Mouse (Mus musculus) hindbrain, embryonic 10.5 days (tissue): ENCODE results near the gene Umad1. TPM values are rescaled to one million over a fixed set of nuclear protein-coding genes. Genes with fewer than 3 reads are reported as not detected.

Experiments
- DNase-seq: peaks from one replicate; pipeline ENCODE4 v3.0.0-alpha.2; 2017; ENCODE audit warnings: low spot score
- H3K27ac ChIP-seq: fragments of 300-500 bp; sonication (generic); 2 replicates; pipeline ENCODE4 v1.5.1; 2016; ENCODE audit warnings: mild to moderate bottlenecking, moderate library complexity
- H3K27me3 ChIP-seq: fragments of 300-500 bp; sonication (generic); 2 replicates; pipeline ENCODE4 v1.6.1; 2016; ENCODE audit warnings: mild to moderate bottlenecking; ENCODE audit not compliant: poor library complexity, insufficient read depth, severe bottlenecking
- H3K36me3 ChIP-seq: fragments of 300-500 bp; sonication (generic); 2 replicates; pipeline ENCODE4 v1.6.1; 2016; ENCODE audit warnings: mild to moderate bottlenecking, moderate library complexity
- H3K4me1 ChIP-seq: fragments of 300-500 bp; sonication (generic); replicated peaks from 2 replicates; pipeline ENCODE4 v1.6.1; 2016; ENCODE audit warnings: mild to moderate bottlenecking
- H3K4me3 ChIP-seq: fragments of 300-500 bp; sonication (generic); 2 replicates; pipeline ENCODE4 v1.5.1; 2016; ENCODE audit warnings: mild to moderate bottlenecking, moderate library complexity
- H3K9me3 ChIP-seq: fragments of 300-500 bp; sonication (generic); 2 replicates; pipeline ENCODE4 v1.6.1; 2016; ENCODE audit warnings: mild to moderate bottlenecking, moderate library complexity
- WGBS: fragments of 180-500 bp; shearing (Covaris S2); methylation state at CpG from one replicate; pipeline ENCODE4 v1.1.7; 2016; 5-methylcytosine and 5-hydroxymethylcytosine counted together
- polyA plus RNA-seq: library from polyadenylated mRNA; unstranded; fragments of >200 nt; fragmentation: Nextera tagmentation; extraction: Ambion mirVana; gene quantifications from 2 replicates; pipeline ENCODE4 v1.2.1, GENCODE M21; 2016

The Umad1 gene
- polyA plus RNA-seq, 1 experiment from 2014 or later: 22.7 TPM

DNA sequence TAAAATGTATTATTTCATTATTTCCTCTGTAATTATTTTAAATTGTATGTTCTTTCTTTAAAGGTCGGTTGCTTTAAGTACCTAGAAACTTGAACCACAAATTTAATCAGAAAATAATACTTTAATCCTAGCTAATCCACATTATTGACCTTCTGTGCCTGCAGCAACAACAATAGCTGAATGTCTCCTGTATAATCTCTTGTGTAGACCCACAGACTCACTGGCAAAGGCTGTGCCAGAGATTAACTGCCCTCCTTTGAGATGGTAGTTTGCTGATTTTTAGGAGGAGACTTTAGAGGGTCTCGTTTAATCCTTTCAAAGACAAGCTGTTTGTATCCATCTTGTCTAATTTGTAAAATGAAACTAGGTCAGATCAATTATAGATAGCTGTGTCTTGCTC, 99.7 kb downstream of the Umad1 start:
- H3K9me3 ChIP-seq: no peaks in the 10 kb centered on the region
- no peaks in the 10 kb centered on the region for H3K27me3 ChIP-seq
- no peak overlapping the region for H3K27ac ChIP-seq
- no peak overlapping the region for H3K4me3 ChIP-seq
- DNase-seq: no peak
- 82% methylated on average over 2 of the region's 2 CpGs for WGBS
- H3K36me3 ChIP-seq: no peaks in the 10 kb centered on the region
- no peaks in the 10 kb centered on the region for H3K4me1 ChIP-seq

DNA sequence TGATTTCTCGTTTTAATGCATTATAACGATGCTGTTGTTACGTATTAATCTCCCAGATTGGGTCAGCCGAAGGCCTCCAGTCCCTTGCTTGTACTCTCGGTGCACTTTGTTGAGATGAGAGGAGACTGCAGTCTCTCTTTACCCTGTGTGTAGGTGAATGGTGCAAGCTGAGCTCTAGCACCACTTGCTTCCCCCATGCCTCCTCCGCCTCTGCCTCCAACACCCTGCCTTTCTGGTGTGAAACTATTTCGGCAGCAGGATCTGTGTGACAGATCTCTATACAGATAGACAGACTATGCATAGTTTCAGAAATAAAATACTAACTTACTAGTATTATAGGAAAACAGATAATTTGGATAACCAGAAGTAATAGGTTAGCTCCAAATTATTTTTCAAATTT, 101.7 kb downstream of the Umad1 start:
- Histone ChIP-seq H3K4me1 (peaks cover 4% of the 10 kb centered on the region; the same call in 1 of the 2 replicates), H3K27ac (no peak overlapping the region), H3K36me3 (0 out of 2 replicates have a peak, but pooled peaks cover 5% of the 10 kb centered on the region), H3K4me3 (no peak overlapping the region), H3K9me3 (no peaks in the 10 kb centered on the region), H3K27me3 (no peaks in the 10 kb centered on the region)
- 92% methylated on average over 7 of the region's 7 CpGs for WGBS
- no peak for DNase-seq

DNA sequence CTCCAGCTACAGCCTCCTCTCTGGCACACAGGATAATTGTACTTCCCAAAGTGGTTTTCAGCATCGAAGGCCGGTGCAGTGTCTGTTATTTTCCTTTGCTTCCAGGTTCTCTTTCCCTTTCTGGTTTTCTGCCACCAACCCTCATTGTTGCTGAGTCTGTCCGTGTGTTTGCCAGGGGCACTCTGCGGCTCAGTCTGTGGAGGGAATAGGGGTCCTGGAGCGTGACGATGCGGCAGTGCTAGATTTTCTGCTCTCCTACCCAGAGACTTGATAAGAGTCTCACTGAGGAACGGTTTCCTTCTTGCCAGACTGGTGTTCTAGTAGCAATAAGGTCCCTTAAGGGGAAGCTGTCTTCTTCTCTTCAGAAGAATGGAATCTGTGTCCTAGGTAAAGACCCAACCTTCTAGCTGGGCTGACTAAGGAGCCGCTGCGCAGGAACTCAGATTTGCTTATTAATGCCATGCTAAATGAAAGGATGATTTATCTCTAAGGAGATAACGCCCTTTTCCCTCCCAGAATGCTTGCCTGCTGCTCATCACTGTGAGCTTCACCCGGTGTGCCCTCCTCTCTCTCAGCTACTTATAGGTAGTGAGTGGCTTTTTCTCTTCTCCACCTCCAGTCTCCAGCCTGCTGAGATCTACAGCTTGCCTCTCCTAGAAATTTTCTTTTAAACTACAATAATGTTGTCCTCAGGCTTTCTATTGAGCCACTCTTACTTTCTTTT, 105.1 kb downstream of the Umad1 start:
- 69% methylated on average over 12 of the region's 12 CpGs for WGBS
- no peaks in the 10 kb centered on the region for H3K27me3 ChIP-seq
- H3K36me3 ChIP-seq: 0 out of 2 replicates have a peak, but pooled peaks cover 5% of the 10 kb centered on the region
- peaks cover 4% of the 10 kb centered on the region; the same call in 1 of the 2 replicates for H3K4me1 ChIP-seq
- H3K27ac ChIP-seq: no peak overlapping the region
- no peaks in the 10 kb centered on the region for H3K9me3 ChIP-seq
- DNase-seq: no peak
- no peak overlapping the region for H3K4me3 ChIP-seq

DNA sequence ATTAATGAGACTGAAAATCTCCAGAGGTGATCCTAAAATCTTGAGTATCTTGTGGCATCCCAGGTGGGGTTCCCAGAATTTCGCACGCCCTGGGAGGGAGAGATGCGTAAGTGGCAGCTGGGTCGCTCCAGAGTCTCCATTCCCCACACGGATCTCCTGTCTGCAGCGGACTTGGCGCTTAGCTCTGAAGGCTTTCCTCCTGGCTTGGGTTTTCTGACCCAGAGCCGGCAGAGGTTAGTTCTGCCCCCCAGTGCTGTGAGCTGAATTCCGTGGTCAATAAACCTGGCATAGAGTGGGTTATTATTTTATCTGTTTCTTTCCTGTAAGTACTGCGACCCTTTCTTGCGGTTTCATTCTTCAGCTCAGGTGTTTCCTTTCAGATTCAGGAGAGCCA, 105.7 kb downstream of the Umad1 start:
- H3K36me3 ChIP-seq: 0 out of 2 replicates have a peak, but pooled peaks cover 5% of the 10 kb centered on the region
- no peaks in the 10 kb centered on the region for H3K27me3 ChIP-seq
- WGBS: 89% methylated on average over 11 of the region's 11 CpGs
- DNase-seq: no peak
- H3K9me3 ChIP-seq: no peaks in the 10 kb centered on the region
- no peak overlapping the region for H3K27ac ChIP-seq
- H3K4me1 ChIP-seq: peaks cover 4% of the 10 kb centered on the region; the same call in 1 of the 2 replicates
- no peak overlapping the region for H3K4me3 ChIP-seq

DNA sequence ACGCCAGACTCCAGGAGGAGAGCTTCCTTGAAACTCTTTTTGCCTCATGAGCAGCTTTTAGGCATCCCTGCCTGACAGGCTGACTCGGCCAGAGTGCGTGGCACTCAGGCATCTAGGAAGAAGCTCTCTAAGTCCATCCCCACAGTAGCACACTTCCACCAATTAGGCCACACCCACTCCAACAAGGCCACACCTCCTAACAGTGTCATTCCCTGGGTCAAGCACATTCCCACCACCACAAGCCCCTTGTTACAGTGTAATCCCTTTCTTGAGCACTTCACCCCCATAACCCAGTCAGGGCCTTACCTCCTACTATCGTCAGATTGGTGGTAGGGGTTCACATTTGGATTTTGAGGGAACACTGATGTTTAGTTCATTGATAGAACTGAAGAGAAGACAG, 108.6 kb downstream of the Umad1 start:
- no peaks in the 10 kb centered on the region for H3K27me3 ChIP-seq
- WGBS: 88% methylated on average over 4 of the region's 4 CpGs

DNA sequence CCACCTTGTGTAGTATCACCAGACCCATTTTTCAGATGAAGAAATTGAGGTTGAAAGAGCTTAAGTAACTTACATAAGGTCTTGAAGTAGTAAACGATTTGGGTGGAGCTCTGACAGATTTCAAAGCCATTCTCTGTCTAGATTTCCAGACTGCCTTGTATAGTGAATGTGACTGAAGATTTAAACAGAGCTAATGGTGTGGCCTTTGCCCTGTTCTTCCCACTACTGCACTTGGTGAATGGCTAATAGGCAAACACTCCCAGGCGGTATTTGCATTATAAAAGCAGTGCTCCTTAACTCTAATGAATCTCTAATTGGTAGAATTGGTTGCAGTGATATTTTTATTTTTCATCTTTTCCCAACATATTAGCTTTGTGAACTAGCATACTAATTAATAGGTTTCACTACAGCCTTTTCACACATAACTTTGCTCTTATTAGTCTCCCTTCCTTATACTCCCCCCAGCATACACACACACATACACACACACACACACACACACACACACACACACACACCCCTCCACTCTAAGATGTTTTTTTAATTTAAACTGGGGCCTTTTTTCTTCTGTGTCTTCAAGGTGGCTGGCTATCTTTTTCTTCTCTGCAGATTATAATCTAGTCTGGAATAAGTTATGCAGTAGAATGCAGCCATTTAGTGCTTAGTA, 109.2 kb downstream of the Umad1 start:
- H3K27me3 ChIP-seq: no peaks in the 10 kb centered on the region
- WGBS: 72% methylated on average over 2 of the region's 2 CpGs
- H3K4me3 ChIP-seq: no peak overlapping the region
- H3K36me3 ChIP-seq: 0 out of 2 replicates have a peak, but pooled peaks cover 5% of the 10 kb centered on the region
- no peak overlapping the region for H3K27ac ChIP-seq
- H3K4me1 ChIP-seq: peaks cover 4% of the 10 kb centered on the region; the same call in 1 of the 2 replicates
- no peaks in the 10 kb centered on the region for H3K9me3 ChIP-seq
- DNase-seq: no peak

More for the DNA sequence above, 108.6 kb downstream of the Umad1 start:
- no peak for DNase-seq
- Histone ChIP-seq H3K9me3 (no peaks in the 10 kb centered on the region), H3K36me3 (0 out of 2 replicates have a peak, but pooled peaks cover 5% of the 10 kb centered on the region), H3K4me3 (no peak overlapping the region), H3K4me1 (peaks cover 4% of the 10 kb centered on the region; the same call in 1 of the 2 replicates), H3K27ac (no peak overlapping the region)

DNA sequence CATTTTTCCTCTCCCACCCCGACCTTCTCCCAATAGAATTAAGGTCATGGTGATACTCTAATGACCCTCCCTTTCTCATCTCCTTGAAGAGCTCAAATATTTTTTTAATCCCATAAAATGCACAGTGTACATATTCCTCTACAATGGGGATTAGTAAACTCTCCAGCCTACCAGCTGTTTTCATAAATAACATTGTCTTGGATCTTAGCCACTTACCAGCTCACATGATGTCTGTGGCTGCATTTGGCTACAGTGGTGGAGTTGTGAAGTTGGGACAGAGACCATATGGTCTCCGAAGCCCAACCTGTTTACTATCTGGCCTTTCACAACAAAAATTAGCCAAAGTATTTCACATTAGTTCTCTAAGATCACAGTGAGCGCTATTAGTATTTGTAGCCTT, 111.5 kb downstream of the Umad1 start:
- Histone ChIP-seq H3K36me3 (0 out of 2 replicates have a peak, but pooled peaks cover under 1% of the 10 kb centered on the region), H3K27me3 (no peaks in the 10 kb centered on the region), H3K27ac (no peak overlapping the region), H3K4me3 (no peak overlapping the region), H3K4me1 (no peaks in the 10 kb centered on the region), H3K9me3 (no peaks in the 10 kb centered on the region)
- WGBS: 90% methylated on average over 3 of the region's 3 CpGs
- no peak for DNase-seq

DNA sequence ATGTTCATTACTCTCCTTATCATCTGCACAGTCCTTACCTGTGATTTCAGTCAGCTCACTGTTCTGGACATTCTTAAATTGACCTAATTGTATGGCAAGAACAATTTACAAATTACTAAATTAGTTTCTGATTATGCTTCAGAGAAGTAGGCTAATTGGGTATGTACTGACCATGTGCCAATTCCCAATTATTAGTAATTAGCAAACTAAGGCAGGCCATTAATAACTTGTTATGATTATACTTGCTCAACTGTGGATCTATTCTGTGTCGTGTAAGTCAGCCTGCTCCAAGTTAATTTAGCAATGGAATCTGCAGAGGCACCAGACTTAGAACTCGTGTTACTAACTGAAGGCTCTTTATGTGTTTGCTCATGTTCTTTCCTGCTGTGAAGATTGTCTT, 114.0 kb downstream of the Umad1 start:
- H3K27me3 ChIP-seq: no peaks in the 10 kb centered on the region
- 66% methylated on average over 2 of the region's 2 CpGs for WGBS
- no peak overlapping the region for H3K4me3 ChIP-seq
- no peak overlapping the region for H3K27ac ChIP-seq
- H3K4me1 ChIP-seq: no peaks in the 10 kb centered on the region
- H3K9me3 ChIP-seq: no peaks in the 10 kb centered on the region
- H3K36me3 ChIP-seq: peaks cover 5% of the 10 kb centered on the region
- no peak for DNase-seq

DNA sequence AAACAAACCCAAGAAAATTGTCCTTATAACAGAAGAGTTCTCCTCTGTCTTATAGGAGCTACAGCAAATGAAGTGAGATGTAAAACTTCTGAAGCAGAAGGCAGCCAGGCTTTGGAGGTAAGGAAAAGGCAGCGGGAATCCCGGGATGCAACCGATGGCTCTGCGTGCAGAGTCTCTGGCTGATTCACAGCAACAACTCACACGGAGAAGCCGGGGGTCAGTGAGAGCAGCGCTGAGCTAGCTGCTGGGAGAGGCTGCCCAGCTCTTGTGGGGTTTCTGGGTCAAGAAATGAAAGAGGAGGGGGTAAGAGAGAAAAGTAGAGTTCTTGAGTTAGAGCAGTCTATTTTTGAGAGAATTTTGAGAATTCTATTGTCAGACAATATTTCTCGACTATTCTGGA, 114.8 kb downstream of the Umad1 start:
- Histone ChIP-seq H3K4me1 (no peaks in the 10 kb centered on the region), H3K27me3 (no peaks in the 10 kb centered on the region), H3K36me3 (peaks cover 8% of the 10 kb centered on the region), H3K4me3 (no peak overlapping the region), H3K27ac (no peak overlapping the region), H3K9me3 (no peaks in the 10 kb centered on the region)
- WGBS: 57% methylated on average over 8 of the region's 8 CpGs
- no peak for DNase-seq

DNA sequence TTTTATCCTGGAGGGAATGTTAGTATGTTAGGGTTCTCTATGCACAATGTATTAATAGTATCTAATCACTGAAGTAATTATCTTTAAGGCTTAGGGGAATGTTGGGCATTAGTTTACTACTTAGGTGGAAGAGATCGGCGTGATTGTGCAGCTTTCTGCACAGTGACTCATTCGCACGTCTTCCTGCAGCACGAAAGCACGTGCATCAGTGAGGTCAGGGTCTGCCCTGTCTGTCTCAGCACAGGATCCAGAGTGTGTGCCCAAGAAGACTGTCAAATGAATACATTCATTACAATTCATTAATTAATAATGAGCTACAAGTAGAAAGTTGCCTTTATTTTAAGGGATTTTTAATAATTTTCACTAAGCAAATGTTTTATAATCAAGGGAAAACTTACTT, 115.2 kb downstream of the Umad1 start:
- Histone ChIP-seq H3K4me1 (no peaks in the 10 kb centered on the region), H3K36me3 (peaks cover 8% of the 10 kb centered on the region), H3K4me3 (no peak overlapping the region), H3K27ac (no peak overlapping the region), H3K9me3 (no peaks in the 10 kb centered on the region), H3K27me3 (no peaks in the 10 kb centered on the region)
- WGBS: 85% methylated on average over 6 of the region's 6 CpGs
- DNase-seq: no peak

DNA sequence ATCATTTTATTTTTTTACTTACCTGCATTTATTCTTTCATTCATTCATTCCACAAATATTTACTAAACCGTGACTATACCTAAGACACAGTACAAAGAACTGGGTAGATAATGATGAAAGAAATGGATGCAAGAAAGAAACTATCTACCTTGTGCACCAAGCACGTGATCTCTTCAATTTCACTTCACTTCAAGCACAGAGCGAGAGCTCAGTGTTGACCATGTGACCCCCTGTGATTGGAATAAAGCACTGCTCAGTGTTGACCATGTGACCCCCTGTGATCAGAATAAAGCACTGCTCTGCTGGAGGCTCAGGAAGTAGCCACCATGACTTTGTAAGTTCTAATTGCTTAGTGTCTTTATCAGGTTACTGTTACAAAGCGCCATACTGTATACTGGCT, 115.6 kb downstream of the Umad1 start:
- no peak overlapping the region for H3K27ac ChIP-seq
- no peaks in the 10 kb centered on the region for H3K4me1 ChIP-seq
- H3K9me3 ChIP-seq: no peaks in the 10 kb centered on the region
- no peaks in the 10 kb centered on the region for H3K27me3 ChIP-seq
- WGBS: 77% methylated on average over 4 of the region's 4 CpGs
- H3K4me3 ChIP-seq: no peak overlapping the region
- peaks cover 8% of the 10 kb centered on the region for H3K36me3 ChIP-seq
- no peak for DNase-seq

DNA sequence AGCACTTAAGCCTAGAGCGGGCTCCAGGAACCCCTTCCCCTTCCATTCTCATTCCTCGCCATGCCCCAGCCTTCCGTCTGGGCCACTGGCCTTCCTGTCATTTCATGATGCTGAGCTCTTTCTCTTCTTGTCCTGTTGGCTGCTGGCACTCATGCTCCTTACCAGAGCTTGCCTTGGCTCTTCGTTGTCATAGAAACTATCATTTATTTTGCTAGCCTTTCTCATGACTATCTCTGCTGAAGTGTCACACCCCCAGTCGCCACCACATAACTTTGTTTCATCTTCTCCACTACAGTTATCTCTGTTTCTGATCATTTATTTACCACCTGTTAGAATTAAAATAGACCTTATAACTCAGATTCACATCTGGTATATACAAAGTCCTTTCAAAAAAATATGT, 117.3 kb downstream of the Umad1 start:
- Histone ChIP-seq H3K4me1 (no peaks in the 10 kb centered on the region), H3K27me3 (no peaks in the 10 kb centered on the region), H3K27ac (no peak overlapping the region), H3K9me3 (no peaks in the 10 kb centered on the region), H3K4me3 (no peak overlapping the region), H3K36me3 (peaks cover 8% of the 10 kb centered on the region)
- 93% methylated on average over 5 of the region's 5 CpGs for whole genome bisulfite sequencing
- no peak for DNase-seq

DNA sequence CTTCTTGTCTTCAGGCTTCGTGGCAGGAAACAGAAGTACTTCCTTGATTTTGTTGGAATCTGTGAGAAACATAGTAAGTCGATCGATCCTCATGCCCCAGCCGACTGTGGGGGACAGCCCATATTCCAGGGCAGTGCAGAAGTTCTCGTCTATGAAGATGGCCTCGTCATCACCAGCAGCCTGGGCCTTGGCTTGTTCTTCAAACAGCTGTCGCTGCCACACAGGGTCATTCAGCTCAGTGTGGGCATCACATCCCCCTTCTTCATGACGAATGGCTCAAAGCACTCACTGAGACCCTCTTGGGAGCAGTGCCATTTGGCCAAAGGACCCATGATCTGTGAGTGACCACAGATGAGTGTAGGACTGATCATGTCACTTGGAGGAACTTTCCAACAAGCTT, 118.6 kb downstream of the Umad1 start:
- no peaks in the 10 kb centered on the region for H3K27me3 ChIP-seq
- WGBS: 90% methylated on average over 8 of the region's 8 CpGs
- peaks cover 8% of the 10 kb centered on the region for H3K36me3 ChIP-seq
- H3K27ac ChIP-seq: no peak overlapping the region
- H3K9me3 ChIP-seq: no peaks in the 10 kb centered on the region
- H3K4me1 ChIP-seq: no peaks in the 10 kb centered on the region
- DNase-seq: no peak
- no peak overlapping the region for H3K4me3 ChIP-seq
